Mouse (Mus musculus) ES-Bruce4 (cell line): Measurements from ENCODE around the gene Rcbtb2.

Source experiments
- CTCF ChIP-seq: IDR thresholded peaks from one replicate; pipeline ENCODE4 v1.8.1; 2011; ENCODE audit warnings: low read depth, low read length
- EP300 ChIP-seq: IDR thresholded peaks from 2 replicates; pipeline ENCODE4 v1.6.1; 2011; ENCODE audit warnings: low read depth, low read length; ENCODE audit not compliant: insufficient read depth
- POLR2A ChIP-seq: IDR thresholded peaks from one replicate; pipeline ENCODE4 v1.8.1; 2011; ENCODE audit warnings: low read length; ENCODE audit not compliant: insufficient read depth

DNA sequence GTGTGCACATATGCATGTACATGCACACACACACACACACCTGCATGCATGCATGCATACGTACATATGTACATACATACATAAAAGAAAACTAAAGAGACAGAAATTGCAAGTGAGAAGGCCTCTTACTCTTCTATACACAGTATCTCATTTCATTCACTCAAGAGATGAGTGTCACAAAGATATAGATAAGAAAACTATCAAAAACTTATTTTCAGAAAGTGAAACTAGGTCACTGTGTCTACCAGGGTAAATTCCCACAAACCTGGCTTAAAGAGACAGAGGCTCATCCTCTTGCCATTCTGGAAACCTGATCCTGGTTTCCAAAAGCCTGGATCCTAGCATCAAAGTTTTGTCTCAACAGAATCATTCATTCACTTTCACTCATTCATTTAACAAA, 34.6 kb upstream of the Rcbtb2 start:
- TF ChIP-seq CTCF (no peak), EP300 (no peak), POLR2A (no peak)
